Mouse (Mus musculus) lung, postnatal 0 days (tissue): ENCODE measurements at regions not wholly inside any gene's neighbourhood (a gene's known extent, or its start where the extent isn't known, plus 50 kb on each side); places are given as distances from the start of the nearest gene placed in this dataset.

Experiments used
- CTCF ChIP-seq: IDR thresholded peaks from 2 replicates; pipeline ENCODE4 v1.5.1; 2016; ENCODE audit warnings: antibody characterized with exemption, mild to moderate bottlenecking
- EP300 ChIP-seq: IDR thresholded peaks from 2 replicates; pipeline ENCODE4 v1.6.1; 2016; ENCODE audit warnings: antibody characterized with exemption, mild to moderate bottlenecking, control low read depth

DNA sequence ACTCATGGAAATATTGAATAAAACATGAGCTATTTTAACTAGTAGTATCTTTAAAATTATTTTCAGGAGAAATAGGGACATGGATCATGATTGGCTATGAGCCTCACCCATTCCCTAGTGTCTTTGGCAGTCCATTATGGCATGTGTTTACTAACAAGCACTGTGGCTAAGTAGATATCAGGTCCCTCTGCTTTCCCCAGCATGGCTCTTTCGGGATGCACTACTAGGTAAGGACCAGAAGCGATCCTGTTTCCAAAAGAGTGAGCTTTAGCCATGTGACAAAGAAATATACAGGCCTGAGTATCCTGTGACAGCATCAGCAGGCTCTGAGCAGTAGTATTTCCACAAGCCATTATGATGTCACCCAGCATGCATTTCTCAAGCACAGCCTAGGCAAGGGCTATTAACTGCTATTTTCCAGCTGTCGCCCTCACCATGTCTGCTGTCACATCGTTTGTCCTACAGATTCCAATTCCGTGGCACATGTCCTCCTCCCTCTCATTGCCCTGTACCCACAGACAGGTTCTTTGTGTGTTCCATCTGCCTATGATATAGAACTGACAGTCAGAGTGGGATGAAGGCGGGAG is 882.1 kb downstream of the Ntrk3 start:
- TF ChIP-seq EP300, result no peak
- TF ChIP-seq CTCF, result no peak
